ENCODE assay signal across 21 mouse cellular contexts in the genomic region with DNA sequence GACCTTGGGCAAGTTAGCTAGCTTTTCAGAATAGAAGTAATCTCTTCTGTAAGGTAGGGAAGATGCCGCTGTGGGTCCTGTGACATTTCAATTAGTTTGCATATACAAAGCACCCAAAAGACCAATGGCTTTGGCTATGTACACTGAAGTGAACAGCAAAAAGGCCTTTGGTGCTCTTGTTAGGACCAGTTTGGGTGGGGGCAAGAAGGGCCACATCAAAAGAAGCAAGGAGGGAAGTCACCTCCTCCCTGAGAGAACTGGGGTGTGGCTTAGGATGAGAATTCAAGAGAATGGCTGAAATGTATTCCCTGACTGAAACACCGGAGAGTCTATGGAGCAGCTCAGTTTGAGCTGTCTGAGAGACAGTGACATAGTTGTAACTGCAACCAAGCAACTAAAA. TPM values are rescaled to one million over a fixed set of nuclear protein-coding genes. Genes with fewer than 3 reads are reported as not detected.
A peak's percentile ranks its signal among the peaks of the same experiment; 100 is the strongest.
DNase-seq lines count a peak whose midpoint lies in the region; ATAC-seq and TF ChIP-seq lines count a peak whose summit lies in the region.
"Had no signal": no experiment of that assay in that cellular context is flagged by ENCODE, and none has a peak within 500 bp of the region (broad histone marks: within the 10 kb centered on the region; RNA-seq: fewer than 3 reads in every experiment).

No protein-coding gene starts in this region.

- no peaks in the 10 kb centered on the region for H3K36me3 ChIP-seq in midbrain, embryonic 12.5 days
- no peaks in the 10 kb centered on the region for H3K36me3 ChIP-seq in midbrain, embryonic 13.5 days
- H3K36me3 ChIP-seq in ES-E14 (ENCODE audit: control insufficient read depth, insufficient read depth, low read length, poor library complexity, severe bottlenecking), result peaks cover 2% of the 10 kb centered on the region; the same call in 1 of the 2 replicates
- H3K36me3 ChIP-seq: embryonic facial prominence, embryonic 10.5 days; embryonic facial prominence, embryonic 12.5 days; forebrain, embryonic 12.5 days had no signal

- in situ Hi-C loops in ES-E14 (cut with MboI; ENCODE audit: low sequenced_read_pairs in 2 of 2, unreplicated experiment in 2 of 2), result no loop called here

- DNase-seq in ES-E14 (ENCODE audit: low read depth, low spot score) (peak; percentile 67), WW6 (ENCODE audit: low read depth, low spot score) (peak; percentile 18)
- no peak for DNase-seq in right cerebral cortex, postnatal 10 days (ENCODE audit: low spot score in 2 of 2)
- DNase-seq in urinary bladder, adult 2 months (ENCODE audit: low spot score), result no peak
- DNase-seq: adrenal gland, adult 8-10 months; adrenal gland, postnatal 14 days; adrenal gland, postnatal 36 days; cerebellum, adult 11-12 months; cerebellum, adult 2 months; cerebellum, adult 9-10 months; cerebellum, postnatal 10 days; cerebellum, postnatal 25 days had no signal

- H3K9ac ChIP-seq in midbrain, embryonic 12.5 days (replicated peaks), result no peak overlapping the region
- H3K9ac ChIP-seq in midbrain, embryonic 13.5 days (replicated peaks), result no peak overlapping the region
- H3K9ac ChIP-seq in ES-E14 (ENCODE audit: insufficient read depth, low read depth, low read length, poor library complexity, severe bottlenecking), result no peak overlapping the region
- H3K9ac ChIP-seq: embryonic facial prominence, embryonic 12.5 days; forebrain, embryonic 12.5 days had no signal

- H3K27me3 ChIP-seq in midbrain, embryonic 12.5 days, result no peaks in the 10 kb centered on the region
- H3K27me3 ChIP-seq in midbrain, embryonic 13.5 days, result peaks cover 4% of the 10 kb centered on the region; the same call in 1 of the 2 replicates
- H3K27me3 ChIP-seq: embryonic facial prominence, embryonic 12.5 days; forebrain, embryonic 12.5 days had no signal

- peaks cover 14% of the 10 kb centered on the region for H3K4me1 ChIP-seq in midbrain, embryonic 12.5 days
- peaks cover 18% of the 10 kb centered on the region for H3K4me1 ChIP-seq in midbrain, embryonic 13.5 days (replicated peaks)
- H3K4me1 ChIP-seq in ES-E14 (ENCODE audit: control insufficient read depth in 2 of 2, insufficient read depth in 2 of 2, low read length in 2 of 2, poor library complexity in 1 of 2), result 0 out of 4 replicates have a peak, but pooled peaks cover 0 to 3% of the 10 kb centered on the region in 2 experiments

- H3K27ac ChIP-seq in midbrain, embryonic 12.5 days (replicated peaks), result 0 out of 2 replicates have a peak overlapping the region, but pooled peaks have one; percentile 20
- H3K27ac ChIP-seq in midbrain, embryonic 13.5 days, result no peak overlapping the region
- no peak overlapping the region for H3K27ac ChIP-seq in ES-E14 (ENCODE audit: insufficient read depth, low read depth, low read length, poor library complexity, severe bottlenecking)
- H3K27ac ChIP-seq: embryonic facial prominence, embryonic 10.5 days; embryonic facial prominence, embryonic 12.5 days; forebrain, embryonic 12.5 days had no signal

- no peak for ATAC-seq in midbrain, embryonic 12.5 days (ENCODE audit: low FRiP score, low read depth)
- ATAC-seq in midbrain, embryonic 13.5 days, result no peak
- ATAC-seq in granulocyte monocyte progenitor cell, adult 5-6 weeks (replicated peaks; ENCODE audit: poor library complexity, severe bottlenecking), result no peak
- ATAC-seq: activated CD4-positive, CD25-positive, alpha-beta regulatory T cell, adult 4 months; forebrain, embryonic 14.5 days; forebrain, embryonic 16.5 days had no signal

- H3K9me3 ChIP-seq in midbrain, embryonic 12.5 days, result no peaks in the 10 kb centered on the region
- no peaks in the 10 kb centered on the region for H3K9me3 ChIP-seq in midbrain, embryonic 13.5 days
- no peaks in the 10 kb centered on the region for H3K9me3 ChIP-seq in ES-E14 (ENCODE audit: control insufficient read depth, insufficient read depth, low read depth, low read length)
- H3K9me3 ChIP-seq: embryonic facial prominence, embryonic 10.5 days; embryonic facial prominence, embryonic 12.5 days; forebrain, embryonic 12.5 days had no signal

- 35% methylated on average over 2 of the region's 2 CpGs for WGBS in midbrain, embryonic 12.5 days
- WGBS in midbrain, embryonic 13.5 days, result 33% methylated on average over 2 of the region's 2 CpGs

- no peak overlapping the region for H3K4me2 ChIP-seq in midbrain, embryonic 12.5 days (replicated peaks)
- H3K4me2 ChIP-seq in midbrain, embryonic 13.5 days (replicated peaks), result no peak overlapping the region
- H3K4me2 ChIP-seq: embryonic facial prominence, embryonic 12.5 days; forebrain, embryonic 12.5 days had no signal

- H3K4me3 ChIP-seq in midbrain, embryonic 12.5 days, result no peak overlapping the region
- H3K4me3 ChIP-seq in midbrain, embryonic 13.5 days (replicated peaks), result no peak overlapping the region
- H3K4me3 ChIP-seq in ES-E14 (ENCODE audit: insufficient read depth in 1 of 2, low read depth in 1 of 2, low read length in 2 of 2, poor library complexity in 1 of 2, severe bottlenecking in 1 of 2), result no peak overlapping the region
- H3K4me3 ChIP-seq: embryonic facial prominence, embryonic 10.5 days; embryonic facial prominence, embryonic 12.5 days; forebrain, embryonic 12.5 days had no signal

TF ChIP-seq in ES-E14, 5 proteins besides CTCF, POLR2A, EP300 and RAD21:
- TF ChIP-seq ZNF384 (IDR thresholded peaks at IDR 0.05; ENCODE audit: low read depth, low read length) (no peak), MAFK (IDR thresholded peaks at IDR 0.05; ENCODE audit: insufficient read depth, low read depth, low read length) (no peak), ZC3H11A (IDR thresholded peaks at IDR 0.05; ENCODE audit: borderline replicate concordance, low read depth, low read length) (no peak), CHD2 (IDR thresholded peaks at IDR 0.05; ENCODE audit: low read depth, low read length) (no peak), HCFC1 (IDR thresholded peaks at IDR 0.05; ENCODE audit: borderline replicate concordance, insufficient read depth, low read length) (no peak)

RNA-seq across cellular contexts. Expression of gene Garnl3, which starts 56.5 kb away (rescaled TPM):
- 15.6 and 16.6 TPM in 2 replicates for polyA plus RNA-seq in midbrain, embryonic 12.5 days (2016; fragmentation: Nextera tagmentation; extraction: Ambion mirVana)
- polyA plus RNA-seq in midbrain, embryonic 13.5 days (2015; fragmentation: Nextera tagmentation; extraction: Ambion mirVana), result 22.9 and 24.2 TPM in 2 replicates
- total RNA-seq in ES-E14 (2012; rRNA removed), result 8.5 and 17.7 TPM in 2 replicates
- 3.7 TPM in 2 replicates for polyA plus RNA-seq in urinary bladder, adult 2 months (2012; rRNA removed)
- not detected in 2 replicates for total RNA-seq in granulocyte monocyte progenitor cell, adult 5-6 weeks (2014; fragmentation: Nextera tagmentation)
- 0.13 TPM in 1 of 2 replicates, not detected in the other for total RNA-seq in granulocyte monocyte progenitor cell, adult 5-6 weeks (2017)

Comparison
In these comparisons a context has a peak if more than half of its experiments do, and no peak if none do; other contexts are left out.
1. DNase-seq: peak in ES-E14 (single experiment) and WW6 (single experiment); none in right cerebral cortex, postnatal 10 days (0 of 2) and urinary bladder, adult 2 months (single experiment).